Mouse (Mus musculus) erythroblast, embryonic 14.5 days (primary cell): ENCODE data around the gene Wdr90.

ENCODE experiments used
- GATA1 ChIP-seq: IDR thresholded peaks from 2 replicates; pipeline ENCODE4 v1.6.1; 2012; ENCODE audit warnings: low read length, inconsistent platforms, mixed read lengths
- TAL1 ChIP-seq: IDR thresholded peaks from 3 replicates; pipeline ENCODE4 v1.6.1; 2012; ENCODE audit warnings: low read length, inconsistent platforms, mixed read lengths

DNA sequence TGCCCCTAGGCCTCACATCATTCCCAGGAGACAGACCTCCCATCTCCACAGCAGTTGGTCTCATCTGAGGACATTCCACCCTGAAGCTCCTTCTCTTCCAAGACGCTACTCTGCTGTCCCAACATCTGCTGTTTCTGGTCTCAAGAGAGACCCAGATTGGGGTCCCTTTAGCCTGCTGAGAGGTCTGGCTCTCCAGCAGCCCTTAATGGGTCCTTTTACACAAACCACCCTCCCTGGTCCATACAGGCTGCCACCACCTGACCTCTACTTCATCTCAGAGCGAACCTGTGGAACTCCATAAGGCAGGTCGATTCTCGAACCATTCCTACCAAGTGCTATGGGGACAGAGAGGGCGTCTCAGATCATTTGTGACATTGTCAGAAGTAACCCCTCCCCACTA is 53.3 kb downstream of the Wdr90 start:
- no peak for TF ChIP-seq GATA1
- TF ChIP-seq TAL1 = no peak
